Comparison of ENCODE assay signal across 12 mouse cellular contexts in the genomic region with DNA sequence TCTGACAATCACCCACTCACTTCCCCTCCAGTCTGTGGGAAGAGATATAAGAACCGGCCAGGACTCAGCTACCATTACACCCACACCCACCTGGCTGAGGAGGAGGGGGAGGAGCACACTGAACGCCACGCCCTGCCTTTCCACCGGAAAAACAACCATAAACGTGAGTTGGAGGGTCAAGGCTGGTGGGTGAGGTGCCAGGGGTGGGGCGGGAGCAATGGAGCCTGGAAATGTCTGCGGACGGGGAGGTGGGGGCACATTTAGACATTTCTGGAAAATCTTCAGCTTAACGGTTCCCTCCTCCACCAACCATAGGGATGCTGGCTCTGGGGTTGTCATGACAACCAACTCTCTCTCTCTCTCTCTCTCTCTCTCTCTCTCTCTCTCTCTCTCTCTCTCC. TPM values are rescaled to one million over a fixed set of nuclear protein-coding genes. Genes with fewer than 3 reads are reported as not detected.
DNase-seq lines count a peak whose midpoint lies in the region; ATAC-seq and TF ChIP-seq lines count a peak whose summit lies in the region.
"Had no signal": no experiment of that assay in that cellular context is flagged by ENCODE, and none has a peak within 500 bp of the region (broad histone marks: within the 10 kb centered on the region; RNA-seq: fewer than 3 reads in every experiment).

No protein-coding gene starts in this region.

- H3K36me3 ChIP-seq in liver, embryonic 12.5 days, result no peaks in the 10 kb centered on the region
- peaks cover 19% of the 10 kb centered on the region for H3K36me3 ChIP-seq in embryonic facial prominence, embryonic 13.5 days
- H3K36me3 ChIP-seq in hindbrain, embryonic 12.5 days, result peaks cover 36% of the 10 kb centered on the region
- H3K36me3 ChIP-seq in midbrain, postnatal 0 days (ENCODE audit: insufficient read depth, low read length), result peaks cover 14% of the 10 kb centered on the region; the same call in 1 of the 2 replicates

- H3K4me2 ChIP-seq in liver, embryonic 12.5 days, result 0 out of 2 replicates have a peak overlapping the region, but pooled peaks have one; percentile 1
- H3K4me2 ChIP-seq in embryonic facial prominence, embryonic 13.5 days, result peak overlapping the region; percentile 30; the same call in 1 of the 2 replicates
- H3K4me2 ChIP-seq in hindbrain, embryonic 12.5 days (replicated peaks), result peak overlapping the region; percentile 32
- H3K4me2 ChIP-seq in midbrain, postnatal 0 days (ENCODE audit: low read depth, low read length, poor library complexity, severe bottlenecking), result peak overlapping the region; percentile 23

- no peak for TF ChIP-seq CTCF in midbrain, postnatal 0 days (IDR thresholded peaks at IDR 0.05)

- DNase-seq in liver, result no peak
- DNase-seq in midbrain, postnatal 0 days (ENCODE audit: low spot score), result peak; percentile 69
- DNase-seq in gastrocnemius, postnatal 25 days, result no peak
- no peak for DNase-seq in heart, adult 18-20 months
- no peak for DNase-seq in embryo, embryonic 11 days
- DNase-seq: adrenal gland, postnatal 25 days; gastrocnemius, postnatal 14 days; kidney, postnatal 4 days had no signal

- 30% methylated on average over 9 of the region's 9 CpGs for WGBS in liver, embryonic 12.5 days (ENCODE audit: insufficient replicate concordance)
- 34% methylated on average over 9 of the region's 9 CpGs for WGBS in embryonic facial prominence, embryonic 13.5 days
- 34% methylated on average over 8 of the region's 9 CpGs for WGBS in hindbrain, embryonic 12.5 days
- 20% methylated on average over 9 of the region's 9 CpGs for WGBS in midbrain, postnatal 0 days

- no peaks in the 10 kb centered on the region for H3K9me3 ChIP-seq in liver, embryonic 12.5 days (replicated peaks)
- no peaks in the 10 kb centered on the region for H3K9me3 ChIP-seq in embryonic facial prominence, embryonic 13.5 days
- no peaks in the 10 kb centered on the region for H3K9me3 ChIP-seq in hindbrain, embryonic 12.5 days (replicated peaks)
- H3K9me3 ChIP-seq in midbrain, postnatal 0 days (ENCODE audit: low read length), result no peaks in the 10 kb centered on the region

- no peak for ATAC-seq in liver, embryonic 12.5 days
- ATAC-seq in embryonic facial prominence, embryonic 13.5 days (ENCODE audit: insufficient number of reproducible peaks, insufficient read depth, low FRiP score, low TSS enrichment, low read depth), result no peak
- no peak for ATAC-seq in hindbrain, embryonic 12.5 days (ENCODE audit: low FRiP score)
- no peak for ATAC-seq in midbrain, postnatal 0 days (ENCODE audit: low FRiP score)

- peaks cover 39% of the 10 kb centered on the region for H3K27me3 ChIP-seq in liver, embryonic 12.5 days (replicated peaks)
- H3K27me3 ChIP-seq in embryonic facial prominence, embryonic 13.5 days, result no peaks in the 10 kb centered on the region
- H3K27me3 ChIP-seq in hindbrain, embryonic 12.5 days, result peaks cover 6% of the 10 kb centered on the region; the same call in 1 of the 2 replicates
- no peaks in the 10 kb centered on the region for H3K27me3 ChIP-seq in midbrain, postnatal 0 days (ENCODE audit: insufficient read depth, low read length)

- no peak overlapping the region for H3K4me3 ChIP-seq in liver, embryonic 12.5 days
- H3K4me3 ChIP-seq in embryonic facial prominence, embryonic 13.5 days, result no peak overlapping the region
- H3K4me3 ChIP-seq in hindbrain, embryonic 12.5 days, result no peak overlapping the region
- no peak overlapping the region for H3K4me3 ChIP-seq in midbrain, postnatal 0 days (ENCODE audit: low read depth, low read length)

- no peak overlapping the region for H3K9ac ChIP-seq in liver, embryonic 12.5 days
- H3K9ac ChIP-seq in embryonic facial prominence, embryonic 13.5 days, result no peak overlapping the region
- H3K9ac ChIP-seq in hindbrain, embryonic 12.5 days, result peak overlapping the region; percentile 32; the same call in 1 of the 2 replicates
- H3K9ac ChIP-seq in midbrain, postnatal 0 days (replicated peaks; ENCODE audit: low read length, poor library complexity, severe bottlenecking), result peak overlapping the region; percentile 2; the same call in 1 of the 2 replicates

- no peak overlapping the region for H3K27ac ChIP-seq in liver, embryonic 12.5 days
- no peak overlapping the region; the same call in 1 of the 2 replicates for H3K27ac ChIP-seq in embryonic facial prominence, embryonic 13.5 days
- peak overlapping the region; percentile 64; the same call in 1 of the 2 replicates for H3K27ac ChIP-seq in hindbrain, embryonic 12.5 days
- H3K27ac ChIP-seq in midbrain, postnatal 0 days (ENCODE audit: low read depth, low read length), result peak overlapping the region; percentile 68

- peaks cover 83% of the 10 kb centered on the region for H3K4me1 ChIP-seq in liver, embryonic 12.5 days
- peaks cover 75% of the 10 kb centered on the region for H3K4me1 ChIP-seq in embryonic facial prominence, embryonic 13.5 days
- peaks cover 85% of the 10 kb centered on the region for H3K4me1 ChIP-seq in hindbrain, embryonic 12.5 days
- H3K4me1 ChIP-seq in midbrain, postnatal 0 days (ENCODE audit: insufficient read depth, low read length), result peaks cover 38% of the 10 kb centered on the region

RNA-seq across cellular contexts. Expression of gene Dpf1, which starts 9.3 kb away (rescaled TPM):
- polyA plus RNA-seq in liver, embryonic 12.5 days (2016; fragmentation: Nextera tagmentation; extraction: Ambion mirVana), result 2.6 and 3.6 TPM in 2 replicates
- 28.4 and 29.9 TPM in 2 replicates for polyA plus RNA-seq in embryonic facial prominence, embryonic 13.5 days (2015; fragmentation: Nextera tagmentation; extraction: Ambion mirVana)
- polyA plus RNA-seq in hindbrain, embryonic 12.5 days (2016; fragmentation: Nextera tagmentation; extraction: Ambion mirVana), result 102 and 110 TPM in 2 replicates
- total RNA-seq in midbrain, postnatal 0 days (2014; rRNA removed), result 192 and 197 TPM in 2 replicates
- polyA plus RNA-seq in midbrain, postnatal 0 days (2015; fragmentation: Nextera tagmentation; extraction: Ambion mirVana), result 160 and 162 TPM in 2 replicates
- total RNA-seq in gastrocnemius, postnatal 25 days (2021), result 1 to 10 TPM; 1.9 to 2.0 TPM
- total RNA-seq in heart, adult 18-20 months (2021), result 1 to 10 TPM in 1 of 2 experiments, under 1 TPM in 1; 0.47 to 1.1 TPM

RNA-seq across cellular contexts. Expression of gene Ppp1r14a, which starts 23.9 kb away (rescaled TPM):
- 4.6 and 5.1 TPM in 2 replicates for polyA plus RNA-seq in liver, embryonic 12.5 days (2016; fragmentation: Nextera tagmentation; extraction: Ambion mirVana)
- polyA plus RNA-seq in embryonic facial prominence, embryonic 13.5 days (2015; fragmentation: Nextera tagmentation; extraction: Ambion mirVana), result 10.1 and 10.5 TPM in 2 replicates
- 20.8 and 22.4 TPM in 2 replicates for polyA plus RNA-seq in hindbrain, embryonic 12.5 days (2016; fragmentation: Nextera tagmentation; extraction: Ambion mirVana)
- 1.3 TPM in 2 replicates for total RNA-seq in midbrain, postnatal 0 days (2014; rRNA removed)
- polyA plus RNA-seq in midbrain, postnatal 0 days (2015; fragmentation: Nextera tagmentation; extraction: Ambion mirVana), result 1.4 and 1.7 TPM in 2 replicates
- 1 to 10 TPM; 5.2 to 6.5 TPM for total RNA-seq in gastrocnemius, postnatal 25 days (2021)
- 1 to 10 TPM; 5.8 to 7.5 TPM for total RNA-seq in heart, adult 18-20 months (2021)
- total RNA-seq: hematopoietic stem cell, adult 5-6 weeks had no signal

RNA-seq across cellular contexts. Expression of gene Spint2, which starts 31.3 kb away (rescaled TPM):
- 25.9 and 28.4 TPM in 2 replicates for polyA plus RNA-seq in liver, embryonic 12.5 days (2016; fragmentation: Nextera tagmentation; extraction: Ambion mirVana)
- 118 and 127 TPM in 2 replicates for polyA plus RNA-seq in embryonic facial prominence, embryonic 13.5 days (2015; fragmentation: Nextera tagmentation; extraction: Ambion mirVana)
- polyA plus RNA-seq in hindbrain, embryonic 12.5 days (2016; fragmentation: Nextera tagmentation; extraction: Ambion mirVana), result 42.6 and 63.3 TPM in 2 replicates
- 46.6 and 47.7 TPM in 2 replicates for total RNA-seq in midbrain, postnatal 0 days (2014; rRNA removed)
- polyA plus RNA-seq in midbrain, postnatal 0 days (2015; fragmentation: Nextera tagmentation; extraction: Ambion mirVana), result 148 and 153 TPM in 2 replicates
- total RNA-seq in gastrocnemius, postnatal 25 days (2021), result 1 to 10 TPM; 3.4 to 5.2 TPM
- 10 to 100 TPM; 45.7 to 53.8 TPM for total RNA-seq in heart, adult 18-20 months (2021)

Comparison
In these comparisons a context has a peak if more than half of its experiments do, and no peak if none do; other contexts are left out.
1. H3K27ac ChIP-seq: peak in hindbrain, embryonic 12.5 days (single experiment) and midbrain, postnatal 0 days (single experiment); none in liver, embryonic 12.5 days (single experiment) and embryonic facial prominence, embryonic 13.5 days (single experiment).
2. H3K9ac ChIP-seq: peak in hindbrain, embryonic 12.5 days (single experiment) and midbrain, postnatal 0 days (single experiment); none in liver, embryonic 12.5 days (single experiment) and embryonic facial prominence, embryonic 13.5 days (single experiment).
3. Peak in every context shown above with its lines, with median percentiles within 50 percentile points of each other: H3K4me2 ChIP-seq.